Mouse (Mus musculus): ENCODE measurements around the gene Olfr820. TPM values are rescaled to one million over a fixed set of nuclear protein-coding genes. Genes with fewer than 3 reads are reported as not detected.

The Olfr820 gene
- polyA plus RNA-seq, 1 experiment from 2014 or later, result not detected

GRCm38 (mm10) chr10:130030048-130030447 is 17.6 kb downstream of the Olfr820 start, which contains the start of gene Olfr821:
Gene Olfr821 (plus strand): TSS chr10:130030348.
- Histone ChIP-seq H3K4me3 (ENCODE audit: low read depth, low read length) (no peak within 1 kb of the TSS), H3K27ac (replicated peaks; ENCODE audit: low read depth, low read length) (no peak within 1 kb of the TSS), H3K9me3 (ENCODE audit: control insufficient read depth, low read length) (no peaks in the 10 kb centered on the region), H3K27me3 (ENCODE audit: control insufficient read depth, insufficient read depth, low read length) (no peaks in the 10 kb centered on the region), H3K4me2 (ENCODE audit: low read depth, severe bottlenecking) (no peak within 1 kb of the TSS), H3K36me3 (ENCODE audit: control insufficient read depth, insufficient read depth, low read length) (no peaks in the 10 kb centered on the region), H3K9ac (ENCODE audit: low read length) (no peak within 1 kb of the TSS), H3K4me1 (ENCODE audit: control insufficient read depth, insufficient read depth, low read length) (no peaks in the 10 kb centered on the region)
- no peak for DNase-seq (ENCODE audit: low spot score)
- ATAC-seq (ENCODE audit: insufficient number of reproducible peaks, low FRiP score, low TSS enrichment, low read depth), result no peak

- no peak overlapping the region for H3K27ac ChIP-seq (replicated peaks; ENCODE audit: low read depth, low read length)
- no peaks in the 10 kb centered on the region for H3K36me3 ChIP-seq (ENCODE audit: control insufficient read depth, insufficient read depth, low read length)
- H3K4me3 ChIP-seq (ENCODE audit: low read depth, low read length), result no peak overlapping the region
- H3K4me2 ChIP-seq (ENCODE audit: low read depth, severe bottlenecking), result no peak overlapping the region
- DNase-seq (ENCODE audit: low spot score) (no peak), ATAC-seq (ENCODE audit: insufficient number of reproducible peaks, low FRiP score, low TSS enrichment, low read depth) (no peak)
- H3K4me1 ChIP-seq (ENCODE audit: control insufficient read depth, insufficient read depth, low read length), result no peaks in the 10 kb centered on the region
- WGBS, result 74% methylated on average over 6 of the region's 6 CpGs
- no peaks in the 10 kb centered on the region for H3K27me3 ChIP-seq (ENCODE audit: control insufficient read depth, insufficient read depth, low read length)
- H3K9ac ChIP-seq (ENCODE audit: low read length), result no peak overlapping the region
- no peaks in the 10 kb centered on the region for H3K9me3 ChIP-seq (ENCODE audit: control insufficient read depth, low read length)
Observed at GRCm38 (mm10) chr10:130037096-130037495, 24.7 kb downstream of the Olfr820 start.

Other genes starting within 250 kb of the Olfr820 start
- not detected in 2 replicates for gene Olfr808, start 247.1 kb upstream of the Olfr820 start, polyA plus RNA-seq (2014; fragmentation: Nextera tagmentation; extraction: Ambion mirVana)
- not detected in 2 replicates for gene Olfr809, start 238.0 kb upstream of the Olfr820 start, polyA plus RNA-seq (2014; fragmentation: Nextera tagmentation; extraction: Ambion mirVana)
- gene Olfr810, start 217.7 kb upstream of the Olfr820 start, polyA plus RNA-seq (2014; fragmentation: Nextera tagmentation; extraction: Ambion mirVana), result not detected in 2 replicates
- gene Olfr811, start 208.2 kb upstream of the Olfr820 start, polyA plus RNA-seq (2014; fragmentation: Nextera tagmentation; extraction: Ambion mirVana), result not detected in 2 replicates
- not detected in 2 replicates for gene Olfr812, start 166.5 kb upstream of the Olfr820 start, polyA plus RNA-seq (2014; fragmentation: Nextera tagmentation; extraction: Ambion mirVana)
- gene Olfr813, start 157.3 kb upstream of the Olfr820 start, polyA plus RNA-seq (2014; fragmentation: Nextera tagmentation; extraction: Ambion mirVana), result not detected in 2 replicates
- gene Olfr814, start 132.8 kb upstream of the Olfr820 start, polyA plus RNA-seq (2014; fragmentation: Nextera tagmentation; extraction: Ambion mirVana), result not detected in 2 replicates
- not detected in 2 replicates for gene Olfr815, start 106.8 kb upstream of the Olfr820 start, polyA plus RNA-seq (2014; fragmentation: Nextera tagmentation; extraction: Ambion mirVana)
- not detected in 2 replicates for gene Olfr816, start 97.0 kb upstream of the Olfr820 start, polyA plus RNA-seq (2014; fragmentation: Nextera tagmentation; extraction: Ambion mirVana)
- gene Olfr818, start 63.5 kb upstream of the Olfr820 start, polyA plus RNA-seq (2014; fragmentation: Nextera tagmentation; extraction: Ambion mirVana), result not detected in 2 replicates
- gene Olfr819, start 45.4 kb upstream of the Olfr820 start, polyA plus RNA-seq (2014; fragmentation: Nextera tagmentation; extraction: Ambion mirVana), result not detected in 2 replicates
- gene Olfr247, start 36.5 kb upstream of the Olfr820 start, polyA plus RNA-seq (2014; fragmentation: Nextera tagmentation; extraction: Ambion mirVana), result not detected in 2 replicates
- not detected in 2 replicates for gene Gm10310, start 27.6 kb upstream of the Olfr820 start, polyA plus RNA-seq (2014; fragmentation: Nextera tagmentation; extraction: Ambion mirVana)
- gene Olfr821, start 17.7 kb downstream of the Olfr820 start, polyA plus RNA-seq (2014; fragmentation: Nextera tagmentation; extraction: Ambion mirVana), result not detected in 2 replicates
- gene Olfr822, start 58.6 kb downstream of the Olfr820 start, polyA plus RNA-seq (2014; fragmentation: Nextera tagmentation; extraction: Ambion mirVana), result not detected in 2 replicates
- not detected in 2 replicates for gene Olfr823, start 102.8 kb downstream of the Olfr820 start, polyA plus RNA-seq (2014; fragmentation: Nextera tagmentation; extraction: Ambion mirVana)
- gene Olfr824, start 117.4 kb downstream of the Olfr820 start, polyA plus RNA-seq (2014; fragmentation: Nextera tagmentation; extraction: Ambion mirVana), result not detected in 2 replicates
- not detected in 2 replicates for gene Olfr825, start 154.1 kb downstream of the Olfr820 start, polyA plus RNA-seq (2014; fragmentation: Nextera tagmentation; extraction: Ambion mirVana)
- gene Olfr826, start 171.6 kb downstream of the Olfr820 start, polyA plus RNA-seq (2014; fragmentation: Nextera tagmentation; extraction: Ambion mirVana), result not detected in 2 replicates
- not detected in 2 replicates for gene Olfr827, start 201.8 kb downstream of the Olfr820 start, polyA plus RNA-seq (2014; fragmentation: Nextera tagmentation; extraction: Ambion mirVana)

Measured in limb, embryonic 11.5 days (tissue).